Mouse (Mus musculus): ENCODE data around the gene Ank3.

GRCm38 (mm10) chr10:69555592-69555991 is 157.0 kb downstream of the Ank3 start:
- TF ChIP-seq MAX (IDR thresholded peaks at IDR 0.05; ENCODE audit: low read length): no peak
- no peak for TF ChIP-seq EP300 (IDR thresholded peaks at IDR 0.05; ENCODE audit: low read depth in 1 of 2, low read length in 2 of 2)

Measured in MEL (cell line).